Mouse (Mus musculus): ENCODE measurements at regions not wholly inside any gene's neighbourhood (a gene's known extent, or its start where the extent isn't known, plus 50 kb on each side); places are given as distances from the start of the nearest gene placed in this dataset.

DNA sequence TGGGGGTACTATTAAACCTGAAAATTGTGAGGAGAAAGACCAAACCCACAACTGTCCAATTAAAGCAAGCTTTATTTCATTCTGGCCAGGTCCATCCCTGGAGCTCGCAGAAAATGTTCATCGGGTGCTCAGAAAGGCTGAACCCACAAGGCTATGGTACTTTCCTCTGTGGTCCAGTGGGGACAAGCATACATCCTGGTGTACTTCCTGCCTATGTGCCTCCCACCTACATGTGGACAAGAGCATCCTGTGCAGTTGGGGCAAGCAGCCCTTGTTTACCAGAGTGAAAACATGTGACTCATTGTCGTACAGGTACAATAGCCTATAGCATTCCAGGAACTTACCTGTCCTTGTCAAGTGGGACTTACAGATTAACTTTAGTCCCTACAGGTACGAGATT, 81.7 kb upstream of the Gm6993 start:
- TF ChIP-seq CTCF (IDR thresholded peaks at IDR 0.05; ENCODE audit: control insufficient read depth, insufficient read depth, insufficient replicate concordance, low read depth, low read length) (no peak), POLR2A (IDR thresholded peaks at IDR 0.05; ENCODE audit: control insufficient read depth, low read depth, low read length) (no peak)
- Histone ChIP-seq H3K27ac (ENCODE audit: control insufficient read depth, insufficient read depth, low read depth, low read length) (no peak overlapping the region), H3K4me1 (ENCODE audit: control insufficient read depth, insufficient read depth, low read length) (no peaks in the 10 kb centered on the region), H3K27me3 (ENCODE audit: control insufficient read depth, insufficient read depth, low read length) (no peaks in the 10 kb centered on the region), H3K36me3 (ENCODE audit: control insufficient read depth, insufficient read depth, low read length) (no peaks in the 10 kb centered on the region), H3K4me3 (ENCODE audit: control insufficient read depth, low read depth, low read length) (no peak overlapping the region)

DNA sequence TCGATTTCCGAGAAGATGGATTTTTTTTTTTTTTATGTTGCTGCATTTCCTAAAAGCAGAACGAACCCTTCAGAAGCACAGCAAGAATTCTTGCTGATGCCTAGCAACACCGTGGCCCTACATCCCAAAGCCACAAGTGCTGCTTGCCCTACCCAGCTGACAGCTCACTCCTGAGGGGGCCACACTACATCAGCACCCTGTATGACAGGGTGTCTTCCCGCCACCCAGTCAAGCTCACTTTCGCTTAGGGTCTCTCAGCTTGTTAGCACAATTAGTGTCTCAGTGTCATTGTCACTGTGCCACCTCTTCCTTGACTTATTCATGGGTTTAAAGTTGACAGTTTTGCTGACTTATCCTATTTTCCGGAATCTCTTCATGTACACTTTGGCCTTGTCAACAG, 81.2 kb upstream of the Gm6993 start:
- no peak for TF ChIP-seq POLR2A (IDR thresholded peaks at IDR 0.05; ENCODE audit: control insufficient read depth, low read depth, low read length)
- no peak for TF ChIP-seq CTCF (IDR thresholded peaks at IDR 0.05; ENCODE audit: control insufficient read depth, insufficient read depth, insufficient replicate concordance, low read depth, low read length)
- no peak overlapping the region for H3K27ac ChIP-seq (ENCODE audit: control insufficient read depth, insufficient read depth, low read depth, low read length)
- H3K36me3 ChIP-seq (ENCODE audit: control insufficient read depth, insufficient read depth, low read length), result no peaks in the 10 kb centered on the region
- no peaks in the 10 kb centered on the region for H3K27me3 ChIP-seq (ENCODE audit: control insufficient read depth, insufficient read depth, low read length)
- H3K4me3 ChIP-seq (ENCODE audit: control insufficient read depth, low read depth, low read length), result no peak overlapping the region
- no peaks in the 10 kb centered on the region for H3K4me1 ChIP-seq (ENCODE audit: control insufficient read depth, insufficient read depth, low read length)

- H3K4me3 ChIP-seq (ENCODE audit: control insufficient read depth, low read depth, low read length), result no peak overlapping the region
- H3K27me3 ChIP-seq (ENCODE audit: control insufficient read depth, insufficient read depth, low read length), result no peaks in the 10 kb centered on the region
- TF ChIP-seq CTCF (IDR thresholded peaks at IDR 0.05; ENCODE audit: control insufficient read depth, insufficient read depth, insufficient replicate concordance, low read depth, low read length) (no peak), POLR2A (IDR thresholded peaks at IDR 0.05; ENCODE audit: control insufficient read depth, low read depth, low read length) (no peak)
- 0 out of 2 replicates have a peak overlapping the region, but pooled peaks have one; percentile 12 for H3K27ac ChIP-seq (ENCODE audit: control insufficient read depth, insufficient read depth, low read depth, low read length)
- no peaks in the 10 kb centered on the region for H3K36me3 ChIP-seq (ENCODE audit: control insufficient read depth, insufficient read depth, low read length)
- H3K4me1 ChIP-seq (ENCODE audit: control insufficient read depth, insufficient read depth, low read length), result no peaks in the 10 kb centered on the region
These were observed 72.2 kb upstream of the Gm6993 start for GRCm38 (mm10) chr12:31168221-31168890.

DNA sequence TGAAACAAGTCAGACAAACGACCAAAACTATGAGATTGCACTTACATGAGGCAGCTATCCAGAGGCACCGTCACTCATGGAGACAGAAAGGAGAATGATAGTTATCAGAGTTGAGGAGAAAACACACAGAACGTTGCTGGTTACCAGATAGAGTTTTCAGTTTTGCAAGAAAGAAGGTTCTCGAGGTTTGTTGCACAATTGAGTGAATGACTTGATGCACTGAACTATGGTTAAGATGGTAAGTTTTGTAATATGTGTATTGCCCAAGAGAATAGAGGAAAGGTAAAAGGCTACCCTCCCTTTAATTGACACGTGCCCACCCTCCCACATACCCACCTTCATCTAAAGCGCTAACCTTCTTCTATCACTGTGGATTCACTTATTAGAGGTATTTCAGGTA, 70.5 kb upstream of the Gm6993 start:
- TF ChIP-seq CTCF (IDR thresholded peaks at IDR 0.05; ENCODE audit: control insufficient read depth, insufficient read depth, insufficient replicate concordance, low read depth, low read length), result no peak
- TF ChIP-seq POLR2A (IDR thresholded peaks at IDR 0.05; ENCODE audit: control insufficient read depth, low read depth, low read length), result no peak
- Histone ChIP-seq H3K4me1 (ENCODE audit: control insufficient read depth, insufficient read depth, low read length) (no peaks in the 10 kb centered on the region), H3K27me3 (ENCODE audit: control insufficient read depth, insufficient read depth, low read length) (no peaks in the 10 kb centered on the region), H3K27ac (ENCODE audit: control insufficient read depth, insufficient read depth, low read depth, low read length) (no peak overlapping the region), H3K4me3 (ENCODE audit: control insufficient read depth, low read depth, low read length) (no peak overlapping the region), H3K36me3 (ENCODE audit: control insufficient read depth, insufficient read depth, low read length) (no peaks in the 10 kb centered on the region)

DNA sequence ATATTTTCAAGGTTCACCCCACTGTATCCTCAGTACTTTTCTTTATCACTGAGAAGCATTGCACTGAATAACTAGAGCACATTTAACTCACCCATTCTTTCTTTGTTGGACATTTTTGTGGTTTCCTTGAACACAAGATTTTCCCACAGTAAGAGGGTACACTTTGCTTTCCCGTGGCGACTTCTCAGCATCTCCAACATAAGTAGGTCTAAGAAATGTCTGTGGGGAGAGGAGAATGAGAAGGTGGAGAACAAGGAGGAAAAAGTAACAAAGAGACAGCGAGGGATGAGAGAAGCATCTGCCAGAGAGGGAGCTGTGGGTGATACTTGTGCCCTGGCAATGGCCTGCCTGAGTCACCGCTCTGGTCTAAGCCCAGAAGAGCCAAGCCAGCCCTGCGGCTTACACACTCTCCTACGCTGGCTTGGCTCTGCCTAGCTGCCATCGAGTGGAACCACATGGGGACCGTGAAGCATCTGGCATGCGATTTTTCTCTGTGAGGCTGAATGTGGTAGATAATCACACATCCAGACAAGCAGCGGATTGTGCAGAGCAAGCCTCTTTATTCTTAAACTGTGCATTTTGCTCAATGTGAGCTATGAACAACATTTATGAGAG, 69.9 kb upstream of the Gm6993 start:
- no peak overlapping the region for H3K4me3 ChIP-seq (ENCODE audit: control insufficient read depth, low read depth, low read length)
- H3K4me1 ChIP-seq (ENCODE audit: control insufficient read depth, insufficient read depth, low read length), result no peaks in the 10 kb centered on the region
- TF ChIP-seq POLR2A (IDR thresholded peaks at IDR 0.05; ENCODE audit: control insufficient read depth, low read depth, low read length) (no peak), CTCF (IDR thresholded peaks at IDR 0.05; ENCODE audit: control insufficient read depth, insufficient read depth, insufficient replicate concordance, low read depth, low read length) (no peak)
- H3K36me3 ChIP-seq (ENCODE audit: control insufficient read depth, insufficient read depth, low read length), result no peaks in the 10 kb centered on the region
- no peak overlapping the region for H3K27ac ChIP-seq (ENCODE audit: control insufficient read depth, insufficient read depth, low read depth, low read length)
- H3K27me3 ChIP-seq (ENCODE audit: control insufficient read depth, insufficient read depth, low read length), result no peaks in the 10 kb centered on the region

DNA sequence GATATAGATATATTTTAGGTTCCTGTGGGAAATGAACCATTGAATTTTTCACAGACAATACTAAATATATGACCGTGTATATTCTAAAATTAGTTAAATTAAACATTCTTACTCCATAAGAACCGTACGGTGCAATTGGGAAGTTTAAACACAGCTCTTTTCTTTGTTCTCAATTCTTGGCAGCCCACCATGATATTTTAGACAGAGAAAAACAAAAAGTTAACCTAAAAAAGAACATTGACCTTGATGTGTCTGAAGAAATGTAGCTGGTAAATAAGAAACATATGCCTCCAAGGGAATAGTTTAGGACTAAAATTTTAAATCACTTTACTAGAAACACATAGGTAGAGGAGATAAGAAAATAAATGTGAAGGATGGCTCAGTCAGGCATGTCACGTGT, 68.6 kb upstream of the Gm6993 start:
- H3K4me3 ChIP-seq (ENCODE audit: control insufficient read depth, low read depth, low read length), result no peak overlapping the region
- no peaks in the 10 kb centered on the region for H3K36me3 ChIP-seq (ENCODE audit: control insufficient read depth, insufficient read depth, low read length)
- TF ChIP-seq POLR2A (IDR thresholded peaks at IDR 0.05; ENCODE audit: control insufficient read depth, low read depth, low read length), result no peak
- TF ChIP-seq CTCF (IDR thresholded peaks at IDR 0.05; ENCODE audit: control insufficient read depth, insufficient read depth, insufficient replicate concordance, low read depth, low read length), result no peak
- no peak overlapping the region for H3K27ac ChIP-seq (ENCODE audit: control insufficient read depth, insufficient read depth, low read depth, low read length)
- H3K27me3 ChIP-seq (ENCODE audit: control insufficient read depth, insufficient read depth, low read length), result no peaks in the 10 kb centered on the region
- no peaks in the 10 kb centered on the region for H3K4me1 ChIP-seq (ENCODE audit: control insufficient read depth, insufficient read depth, low read length)

GRCm38 (mm10) chr12:31172451-31173318, 67.9 kb upstream of the Gm6993 start:
- Histone ChIP-seq H3K36me3 (ENCODE audit: control insufficient read depth, insufficient read depth, low read length) (no peaks in the 10 kb centered on the region), H3K27me3 (ENCODE audit: control insufficient read depth, insufficient read depth, low read length) (no peaks in the 10 kb centered on the region), H3K4me3 (ENCODE audit: control insufficient read depth, low read depth, low read length) (no peak overlapping the region), H3K27ac (ENCODE audit: control insufficient read depth, insufficient read depth, low read depth, low read length) (peak overlapping the region; percentile 53), H3K4me1 (ENCODE audit: control insufficient read depth, insufficient read depth, low read length) (no peaks in the 10 kb centered on the region)
- no peak for TF ChIP-seq POLR2A (IDR thresholded peaks at IDR 0.05; ENCODE audit: control insufficient read depth, low read depth, low read length)
- no peak for TF ChIP-seq CTCF (IDR thresholded peaks at IDR 0.05; ENCODE audit: control insufficient read depth, insufficient read depth, insufficient replicate concordance, low read depth, low read length)

Data from testis, adult 2 months (tissue).